Mouse (Mus musculus) layer of hippocampus, postnatal 25 days (tissue): ENCODE results near the gene Kcnj9. TPM values are rescaled to one million over a fixed set of nuclear protein-coding genes. Genes with fewer than 3 reads are reported as not detected.

Source experiments
- DNase-seq, 2 experiments: peaks; one replicate each; pipeline ENCODE4 v3.0.0; 2022; ENCODE audit warnings: mixed read lengths in 2 of 2, low spot score in 1 of 2; ENCODE audit errors: extremely low spot score in 1 of 2
- total RNA-seq, 2 experiments: library from RNA; stranded (reverse); gene quantifications; 2 replicates each; pipeline ENCODE4 v1.2.3; 2021

Kcnj9 gene
- total RNA-seq = 10 to 100 TPM; 59.0 to 68.9 TPM

DNA sequence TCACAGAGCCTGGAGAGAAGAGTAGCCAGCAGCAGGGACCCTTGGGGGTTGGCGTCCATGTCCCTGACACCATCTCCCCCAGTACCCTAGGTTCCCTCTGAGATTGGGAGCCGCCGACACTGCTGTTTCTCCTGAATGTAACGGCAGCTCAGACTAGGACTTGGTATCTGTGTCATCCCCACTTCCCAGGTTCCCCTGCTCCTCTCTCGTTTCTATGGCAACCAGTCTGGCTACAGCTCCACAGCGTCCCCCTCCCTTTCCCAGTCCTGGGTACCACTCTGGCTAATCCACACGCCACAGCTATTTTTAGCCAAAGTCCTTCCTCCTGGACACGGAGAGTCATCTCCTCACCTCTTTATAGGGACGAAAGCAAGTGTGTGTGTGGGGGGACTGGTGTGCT is at the start of gene Kcnj9:
Gene Kcnj9 (minus strand): TSS at position 188 of the 400 bp plus-strand sequence.
- DNase-seq = peak in 1 of 2 experiments; percentile 58

DNA sequence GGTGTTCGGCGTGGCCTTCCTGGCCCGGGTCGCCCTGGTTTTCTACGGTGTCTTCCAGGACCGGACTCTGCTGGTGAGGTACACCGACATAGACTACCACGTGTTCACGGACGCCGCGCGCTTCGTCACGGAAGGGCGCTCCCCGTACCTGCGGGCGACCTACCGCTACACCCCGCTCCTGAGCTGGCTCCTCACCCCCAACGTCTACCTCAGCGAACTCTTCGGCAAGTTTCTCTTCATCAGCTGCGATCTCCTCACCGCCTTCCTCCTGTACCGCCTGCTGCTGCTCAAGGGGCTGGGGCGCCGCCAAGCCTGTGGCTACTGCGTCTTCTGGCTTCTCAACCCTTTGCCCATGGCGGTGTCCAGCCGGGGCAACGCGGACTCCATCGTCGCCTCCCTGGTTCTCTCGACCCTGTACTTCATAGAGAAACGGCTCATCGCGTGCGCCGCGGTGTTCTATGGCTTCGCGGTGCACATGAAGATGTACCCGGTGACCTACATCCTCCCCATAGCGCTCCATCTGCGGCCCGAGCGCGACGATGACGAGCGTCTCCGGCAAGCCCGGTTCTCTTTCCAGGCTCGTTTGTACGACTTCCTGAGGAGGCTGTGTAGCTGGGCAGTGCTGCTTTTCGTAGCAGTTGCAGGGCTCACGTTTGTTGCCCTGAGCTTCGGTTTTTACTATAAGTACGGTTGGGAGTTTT is 47.8 kb upstream of the Kcnj9 start:
- no peak for DNase-seq

DNA sequence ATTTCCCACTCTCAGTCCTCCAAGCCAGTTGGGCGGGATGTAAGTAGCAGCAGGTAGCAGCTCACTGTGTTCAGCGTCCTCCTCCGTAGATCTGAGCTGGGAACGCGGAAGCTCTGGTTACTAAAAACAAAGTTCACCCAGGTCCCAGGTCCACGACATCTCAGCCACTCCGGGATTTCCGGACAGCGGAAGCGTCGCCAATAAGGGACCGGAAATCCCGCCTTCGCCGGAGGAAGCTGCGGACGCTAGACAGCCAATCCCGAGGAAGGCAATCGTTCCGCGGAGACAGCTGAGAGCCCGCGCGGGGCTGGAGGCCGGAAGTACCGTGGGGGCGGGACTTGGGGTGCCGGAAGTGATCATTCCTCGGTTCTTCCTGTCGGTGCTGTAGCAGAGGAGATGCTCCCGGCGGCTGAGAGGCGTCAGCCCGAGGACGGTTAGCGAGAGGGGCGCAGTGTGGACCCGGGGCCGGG is 47.1 kb upstream of the Kcnj9 start, which contains the start of gene Pigm:
Gene Pigm (plus strand): TSS at position 349 of the 470 bp plus-strand sequence.
- DNase-seq = peak; percentile 94 to 95

DNA sequence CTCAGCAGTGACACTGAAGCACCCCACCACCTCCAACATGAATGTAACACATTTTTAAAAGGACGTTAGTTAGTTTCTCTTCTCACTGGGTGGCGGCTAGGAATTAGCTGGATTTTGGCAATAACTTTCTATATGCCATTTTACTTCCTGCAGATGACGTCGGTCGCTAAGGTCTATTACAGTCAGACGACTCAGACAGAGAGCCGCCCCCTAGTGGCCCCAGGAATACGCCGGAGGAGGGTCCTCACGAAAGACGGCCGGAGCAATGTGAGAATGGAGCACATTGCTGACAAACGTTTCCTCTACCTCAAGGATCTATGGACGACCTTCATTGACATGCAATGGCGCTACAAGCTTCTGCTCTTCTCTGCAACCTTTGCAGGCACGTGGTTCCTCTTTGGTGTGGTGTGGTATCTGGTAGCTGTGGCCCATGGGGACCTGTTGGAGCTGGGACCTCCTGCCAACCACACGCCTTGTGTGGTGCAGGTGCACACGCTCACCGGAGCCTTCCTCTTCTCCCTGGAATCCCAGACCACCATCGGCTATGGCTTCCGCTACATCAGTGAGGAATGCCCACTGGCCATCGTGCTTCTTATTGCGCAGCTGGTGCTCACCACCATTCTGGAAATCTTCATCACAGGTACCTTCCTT is 39.8 kb upstream of the Kcnj9 start:
- peak in 1 of 2 experiments; percentile 55 for DNase-seq

DNA sequence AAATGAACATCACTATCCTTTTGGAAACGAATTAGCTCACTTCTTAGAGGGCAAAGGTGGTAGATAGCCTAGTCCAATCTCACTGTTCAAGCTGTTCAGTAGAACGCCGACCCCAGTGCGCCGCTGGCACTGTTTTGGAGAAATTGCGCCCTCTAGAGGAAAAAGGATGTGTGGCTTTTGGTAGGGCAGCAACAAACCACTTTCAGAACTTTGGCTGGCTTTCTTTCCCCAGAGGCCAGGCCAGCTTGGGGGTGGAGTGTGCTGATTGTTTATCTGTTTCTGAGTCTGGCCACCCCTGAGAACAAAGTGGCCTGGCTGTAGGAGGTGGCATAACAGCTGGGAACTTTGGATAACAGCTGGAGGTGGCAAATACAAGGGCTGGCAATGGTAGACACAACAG is 35.6 kb upstream of the Kcnj9 start:
- peak in 1 of 2 experiments; percentile 43 for DNase-seq

DNA sequence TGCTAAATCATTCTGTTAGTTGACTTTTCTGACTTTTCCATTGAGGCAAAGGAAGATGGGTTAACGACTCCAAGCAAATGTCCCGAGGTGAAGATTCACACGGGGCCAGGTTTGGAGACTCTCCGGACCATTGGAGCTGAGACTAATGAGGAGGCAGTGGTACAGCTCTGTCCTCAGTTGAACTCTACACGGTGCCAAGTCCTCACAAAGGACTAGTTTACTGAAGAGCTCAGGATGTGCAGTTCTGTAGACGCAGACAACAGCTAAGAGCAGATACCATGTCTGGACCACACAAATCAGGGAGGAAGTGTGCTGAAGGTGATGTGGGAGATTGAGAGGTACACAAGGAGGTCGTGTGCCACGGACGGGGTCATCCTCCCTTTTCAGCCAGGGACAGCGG is 29.2 kb upstream of the Kcnj9 start:
- DNase-seq = no peak

DNA sequence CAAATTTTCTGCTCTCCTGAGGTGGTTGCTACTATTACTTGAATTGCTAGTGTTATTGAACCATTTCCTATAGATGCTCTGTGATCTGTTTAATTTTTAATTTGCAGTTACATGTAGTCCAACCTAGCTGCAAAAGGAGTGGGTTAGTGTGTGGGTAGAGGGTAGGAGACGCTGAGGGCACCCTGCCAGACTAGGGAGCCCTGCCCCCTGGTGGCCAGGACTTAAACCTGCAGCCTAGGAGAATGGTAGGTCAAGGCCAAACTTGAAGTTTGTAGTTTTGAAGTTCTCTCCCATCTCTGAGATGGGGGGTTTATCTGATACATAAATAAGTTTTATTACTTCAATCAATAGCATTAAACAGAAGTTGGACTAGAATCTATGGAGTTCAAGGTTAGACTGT is 28.4 kb upstream of the Kcnj9 start:
- peak in 1 of 2 experiments; percentile 76 for DNase-seq

DNA sequence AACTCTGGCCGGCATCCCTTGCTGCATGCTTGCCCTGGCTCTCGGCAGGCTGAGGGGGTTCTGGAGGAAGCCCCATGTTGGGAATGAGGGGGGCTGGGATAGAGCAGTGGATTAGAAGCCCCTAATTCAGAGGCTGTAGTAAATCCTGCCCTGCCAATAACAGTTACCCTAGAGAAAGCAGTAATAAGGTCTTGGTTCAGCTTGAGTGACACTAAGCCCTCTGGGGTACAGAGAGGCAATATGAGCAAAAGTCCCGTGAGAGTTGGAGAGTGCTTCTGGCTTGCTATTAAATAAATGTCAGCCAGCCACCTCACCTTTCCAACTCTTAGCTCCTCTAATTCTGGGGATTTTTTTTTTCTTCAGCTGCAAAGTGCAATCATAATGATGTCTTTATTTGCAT is 26.2 kb upstream of the Kcnj9 start:
- DNase-seq = no peak

DNA sequence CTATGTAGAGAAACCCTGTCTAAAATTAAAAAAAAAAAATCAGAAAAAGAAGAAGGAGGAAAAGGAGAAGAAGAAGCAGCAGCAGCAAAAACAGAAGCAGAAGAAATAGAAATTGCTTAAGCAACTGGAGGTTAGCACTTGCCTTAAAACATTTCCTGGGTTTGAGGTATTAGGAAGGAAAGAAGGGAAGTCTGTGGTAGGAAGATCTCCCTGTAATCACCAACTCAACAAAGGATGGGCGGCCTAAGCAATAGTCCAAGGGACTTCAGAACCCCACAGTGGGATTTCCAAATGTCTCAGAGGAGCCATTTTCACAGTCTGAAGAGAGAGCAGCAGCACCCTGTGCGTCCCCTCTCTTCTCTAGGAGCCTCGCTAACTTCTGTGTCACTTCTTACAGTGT is 23.3 kb upstream of the Kcnj9 start:
- no peak for DNase-seq

DNA sequence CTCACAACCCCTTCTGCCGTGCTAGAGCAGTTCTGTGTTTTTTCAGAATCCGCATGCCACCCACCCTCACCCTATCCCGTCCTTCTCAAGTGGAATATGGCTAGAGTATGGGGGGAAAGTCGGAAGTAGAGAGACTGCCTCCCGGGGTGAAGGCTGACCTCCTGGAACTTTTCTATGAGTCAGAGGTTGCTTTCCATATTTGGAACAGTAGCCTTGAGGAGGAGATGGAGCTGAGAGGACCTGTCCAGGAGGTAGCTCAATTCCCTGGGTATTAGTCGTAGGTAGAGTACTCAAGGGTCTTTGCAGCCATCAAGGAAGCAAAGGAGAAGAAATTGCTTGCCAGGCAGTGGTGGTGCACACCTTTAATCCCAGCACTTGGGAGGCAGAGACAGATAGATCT is 22.9 kb upstream of the Kcnj9 start:
- no peak for DNase-seq

DNA sequence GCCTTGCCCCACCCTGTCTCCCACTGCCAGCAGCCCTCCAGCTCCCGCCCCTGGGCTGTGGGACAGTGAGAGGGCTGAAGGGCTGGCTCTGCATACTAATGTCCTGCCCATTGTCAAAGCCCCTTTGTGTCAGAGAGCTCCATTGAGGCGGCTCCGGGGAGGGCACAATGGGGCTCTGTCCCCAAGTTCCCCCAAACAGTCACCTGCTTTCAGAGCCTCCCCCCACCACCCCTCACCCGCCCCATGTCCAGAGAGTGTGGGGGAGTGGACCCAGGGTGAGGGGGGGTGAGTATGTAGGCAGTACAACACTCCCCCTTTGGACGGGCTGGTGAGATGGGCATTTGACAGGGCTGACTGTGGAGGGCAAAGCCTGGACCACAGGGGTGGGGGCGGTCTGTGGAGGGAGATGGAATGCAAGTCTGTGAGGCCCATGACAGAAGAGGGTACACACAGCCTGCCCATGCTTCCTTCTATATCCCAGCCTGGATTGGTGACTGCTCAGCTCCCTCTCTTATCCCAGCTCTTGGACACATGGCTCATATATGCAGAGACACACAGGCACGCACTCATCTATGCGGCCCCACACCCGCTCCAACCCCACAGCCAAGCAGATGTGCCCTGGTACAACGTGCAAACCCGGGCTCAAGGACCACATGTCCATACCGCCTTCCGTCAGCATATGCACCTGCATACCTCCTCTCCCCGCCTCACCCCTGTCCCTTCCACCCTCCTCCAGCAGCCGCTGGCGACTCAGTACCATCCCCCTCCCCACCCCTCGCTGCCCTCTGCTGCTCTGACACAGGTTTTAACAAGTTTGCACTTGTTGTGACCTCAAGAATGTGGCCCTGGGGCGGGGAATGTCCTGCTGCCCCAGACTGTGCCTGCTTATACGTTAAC is 21.0 kb upstream of the Kcnj9 start:
- no peak for DNase-seq

DNA sequence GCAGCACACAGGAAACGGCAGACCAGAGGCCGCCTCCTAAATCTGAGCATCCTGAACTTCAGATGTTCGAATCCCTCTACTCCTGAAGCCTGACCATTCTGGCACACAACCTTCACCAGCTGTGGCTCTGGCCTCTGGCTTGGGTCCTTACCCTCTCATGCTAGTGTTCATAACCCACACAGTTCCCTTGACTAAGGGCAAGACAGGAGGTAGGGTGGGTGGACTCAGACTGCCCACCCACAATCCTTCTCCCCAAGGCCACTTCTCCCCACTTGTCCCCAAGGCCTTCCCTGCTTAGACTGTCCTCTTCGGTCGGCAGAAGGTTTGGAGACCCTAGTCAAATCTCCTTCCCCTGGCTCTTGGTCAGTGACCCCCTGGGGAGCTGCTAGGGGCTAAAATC is 20.4 kb upstream of the Kcnj9 start:
- no peak for DNase-seq

DNA sequence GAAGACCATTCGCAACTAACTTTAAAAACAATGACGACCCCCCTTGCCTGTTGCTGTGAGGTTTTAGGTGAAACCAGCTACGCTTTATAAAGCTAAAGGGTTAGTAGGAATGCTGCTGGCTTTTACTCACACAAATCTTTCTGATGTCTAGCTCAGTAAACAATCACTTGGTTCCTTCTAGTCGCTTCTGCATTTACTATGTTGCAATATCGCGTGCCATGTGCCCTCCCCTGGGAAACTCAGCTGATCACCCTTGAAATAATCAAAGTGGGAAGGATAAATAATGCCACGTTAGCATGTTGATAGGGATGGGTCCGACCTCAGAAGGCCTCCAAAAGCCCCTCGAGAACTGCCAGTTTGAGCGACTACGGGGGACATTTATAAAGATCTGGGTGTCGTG is 18.3 kb upstream of the Kcnj9 start:
- no peak for DNase-seq

DNA sequence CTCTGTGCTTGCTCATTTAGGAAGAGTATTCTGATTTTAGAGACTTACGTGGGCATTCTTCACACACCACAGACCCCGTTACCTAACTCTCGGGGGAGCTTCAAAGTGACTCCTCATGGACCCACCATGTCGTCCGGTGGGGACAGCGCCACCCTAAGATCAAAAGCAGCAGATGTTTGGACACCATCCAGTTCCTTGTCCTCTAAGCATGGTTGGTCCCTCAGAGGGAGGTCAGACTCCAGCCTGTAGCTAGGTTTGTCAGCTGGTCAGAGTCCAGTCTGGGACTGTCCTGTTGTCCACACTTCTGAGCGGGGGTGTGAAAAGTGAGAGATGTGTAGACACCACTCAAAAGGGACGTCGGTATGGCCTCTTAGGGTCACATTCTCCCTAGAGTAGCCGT is 17.6 kb upstream of the Kcnj9 start:
- no peak for DNase-seq

DNA sequence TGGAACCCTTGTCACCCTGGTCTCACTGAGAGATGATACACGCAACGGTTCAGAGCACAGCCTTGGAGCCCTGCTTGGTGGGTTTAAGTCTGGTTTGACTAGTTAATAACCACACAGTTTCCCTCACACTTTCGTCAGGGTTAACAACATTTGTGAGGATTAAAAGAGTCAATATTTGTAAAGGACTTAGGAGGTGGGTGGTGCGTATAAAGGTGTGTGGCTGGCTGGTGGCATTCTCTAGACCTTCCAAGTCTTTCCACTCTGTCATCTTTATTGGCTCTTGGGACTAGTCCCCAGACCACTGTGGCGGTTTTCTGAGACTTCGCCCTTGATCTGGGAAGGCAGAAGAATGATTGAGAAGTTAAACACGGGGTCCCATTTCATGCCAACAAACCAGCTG is 15.7 kb upstream of the Kcnj9 start:
- DNase-seq = no peak

DNA sequence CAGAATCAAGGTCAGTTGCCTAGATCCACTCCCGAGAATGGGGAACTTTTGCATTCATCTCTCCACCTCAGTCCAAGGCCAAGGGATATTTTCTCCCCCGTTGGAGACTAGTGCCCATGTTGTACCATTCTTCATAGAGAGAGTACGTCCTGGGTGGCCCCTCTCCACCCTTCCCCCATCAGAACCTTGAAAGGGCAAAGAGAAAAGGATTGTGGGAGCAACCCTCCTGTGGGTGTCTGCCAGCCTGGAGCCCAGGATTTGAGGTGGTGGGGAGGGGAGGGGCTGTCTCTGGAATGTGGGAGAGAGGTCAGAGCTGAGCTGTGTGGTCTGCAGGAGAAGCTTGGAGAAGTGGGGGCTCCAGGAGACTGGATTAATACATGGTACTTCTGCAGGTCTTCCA is 14.8 kb upstream of the Kcnj9 start:
- no peak for DNase-seq

DNA sequence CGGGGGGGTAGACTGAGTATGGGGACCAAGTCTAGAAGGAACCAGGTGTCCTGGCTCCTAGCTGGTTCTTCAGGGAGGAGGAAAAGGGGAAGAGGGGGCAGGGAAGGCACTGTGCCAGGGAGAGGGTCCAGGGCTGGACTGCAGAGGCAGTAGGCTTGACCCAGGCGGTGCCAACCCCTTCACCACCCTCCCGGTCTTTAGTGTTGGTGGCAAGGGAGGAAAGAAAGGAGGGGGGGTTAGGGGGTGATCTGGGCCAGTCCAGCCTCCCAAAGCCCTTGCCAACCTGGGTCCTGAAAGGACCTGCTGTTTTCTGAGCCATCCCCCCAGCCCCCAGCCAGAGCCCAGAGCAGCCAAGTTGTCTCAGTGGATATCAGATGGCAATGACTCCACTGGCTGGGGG is 13.6 kb upstream of the Kcnj9 start:
- peak in 1 of 2 experiments; percentile 57 for DNase-seq

DNA sequence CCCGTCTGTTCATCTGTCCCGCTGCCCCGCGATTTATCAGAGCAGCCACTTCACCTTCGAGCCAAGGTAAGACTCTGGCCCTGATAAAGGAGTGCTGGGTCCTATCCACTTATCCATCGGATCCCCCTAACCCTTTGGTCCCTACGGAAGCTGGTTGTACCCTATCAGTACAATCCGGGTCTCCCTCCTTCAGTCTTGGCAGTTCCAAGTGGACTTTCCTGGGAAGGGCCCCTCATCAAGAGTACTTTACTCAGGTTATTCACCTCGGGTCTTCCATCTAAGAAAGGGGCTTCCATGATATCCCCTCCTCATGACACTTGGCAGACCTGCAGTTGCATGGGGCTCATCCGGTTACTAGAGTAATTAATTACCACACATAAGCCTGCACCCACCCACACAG is 12.3 kb upstream of the Kcnj9 start:
- no peak for DNase-seq

DNA sequence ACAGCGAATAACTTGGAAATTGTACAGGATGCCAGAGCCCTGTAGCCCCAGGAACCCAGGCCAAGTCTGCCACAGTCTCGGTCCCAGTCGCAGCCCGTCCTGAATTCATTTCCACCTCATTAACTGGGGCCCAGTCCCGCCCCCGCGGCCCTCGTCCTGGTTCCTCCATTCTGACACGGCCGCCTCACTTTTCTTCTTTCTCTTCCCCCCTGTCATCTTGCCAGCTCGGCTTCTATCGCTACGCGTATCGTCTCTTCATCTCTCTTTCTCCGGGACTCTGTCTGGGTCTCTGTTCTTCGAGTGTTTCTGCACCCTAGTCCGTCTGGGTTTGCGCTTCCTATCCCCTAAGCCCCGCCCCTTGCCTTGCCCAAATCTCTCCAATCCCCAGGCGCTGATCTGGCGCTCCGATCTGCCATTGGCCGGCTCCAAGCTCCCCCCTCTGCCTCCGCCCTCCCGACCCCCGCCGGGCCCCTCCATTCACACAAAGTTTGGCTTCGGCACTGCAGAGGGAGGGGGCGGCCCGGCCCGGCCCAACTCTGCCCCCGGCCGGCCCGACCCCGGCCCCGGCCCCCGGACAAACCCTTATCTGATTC is 11.7 kb upstream of the Kcnj9 start, which contains the start of gene Kcnj10:
Gene Kcnj10 (plus strand): TSS at position 482 of the 593 bp plus-strand sequence.
- peak in 1 of 2 experiments; percentile 58 for DNase-seq

DNA sequence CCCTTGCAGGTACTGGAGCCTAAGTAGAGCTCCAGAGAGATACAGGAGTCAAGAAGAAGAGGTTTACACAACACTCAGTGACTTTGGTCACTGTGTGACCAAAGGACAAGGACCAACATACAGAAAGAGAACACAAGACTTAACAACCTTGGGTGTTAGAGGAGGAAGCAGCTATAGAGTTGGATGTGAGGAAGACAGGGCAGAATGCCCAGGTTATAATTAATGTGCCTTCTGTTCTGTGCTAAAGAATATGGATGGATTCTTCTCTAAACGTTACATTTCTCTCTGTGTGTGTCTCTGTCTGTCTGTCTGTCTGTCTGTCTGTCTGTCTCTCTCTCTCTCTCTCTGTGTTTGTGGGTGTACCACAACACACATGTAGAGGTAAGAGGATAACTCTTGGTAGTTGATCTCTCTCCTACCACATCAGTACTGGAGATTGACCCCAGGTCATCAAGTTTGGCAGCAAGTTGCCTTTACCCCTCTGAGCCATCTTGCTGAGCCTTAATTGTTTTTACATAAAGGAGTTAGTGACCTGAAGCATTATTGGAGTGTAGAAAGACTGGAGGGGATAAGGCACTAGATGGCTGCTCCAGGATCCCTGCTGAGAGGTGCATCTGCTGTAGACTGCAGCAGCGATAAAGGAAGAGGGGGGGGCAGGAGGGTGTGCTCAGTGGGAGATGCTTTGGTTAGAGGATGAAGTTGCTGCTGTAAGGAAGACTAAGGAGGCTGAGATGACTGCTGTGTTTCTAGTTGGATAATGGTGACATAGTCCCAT is 8.5 kb upstream of the Kcnj9 start:
- DNase-seq = no peak
